Mouse (Mus musculus): ENCODE measurements around the gene D030056L22Rik.

DNA sequence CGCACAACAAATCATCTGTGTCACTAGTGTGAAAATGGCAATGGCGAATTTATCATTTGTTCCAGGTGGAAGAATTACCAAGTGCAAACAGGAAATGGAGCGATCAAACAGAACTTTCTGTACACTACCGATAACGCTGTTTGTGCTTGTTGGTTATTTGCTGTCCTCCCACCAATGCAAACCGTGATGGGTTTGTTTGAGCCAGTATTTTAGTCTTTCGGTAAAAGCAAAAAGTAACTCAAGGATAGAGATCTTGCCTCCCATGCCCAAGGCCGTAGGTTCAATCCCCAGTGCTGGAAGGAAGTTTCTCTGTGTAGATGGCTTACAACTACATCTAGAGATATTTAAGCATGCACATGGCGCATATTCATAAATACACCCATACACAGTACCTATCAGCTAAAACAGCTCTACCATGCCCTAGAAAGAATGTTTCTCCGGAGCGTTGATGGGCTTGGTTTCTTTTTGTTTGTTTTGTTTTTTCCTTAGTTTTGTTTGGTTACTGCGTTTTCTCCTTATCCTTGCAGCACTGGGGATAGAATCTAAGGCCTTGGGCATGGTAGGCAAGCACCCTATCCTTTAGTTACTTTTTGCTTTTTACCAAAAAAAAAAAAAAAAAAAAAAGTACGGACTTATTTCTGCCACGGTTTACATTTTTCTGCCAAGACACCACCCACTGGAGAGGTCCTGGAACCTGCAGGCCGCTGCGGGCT lies 684 bp upstream of the D030056L22Rik start:
- TF ChIP-seq POLR2A (IDR thresholded peaks at IDR 0.05; ENCODE audit: borderline replicate concordance, extremely low read depth, low read depth, low read length) (no peak), CTCF (IDR thresholded peaks at IDR 0.05; ENCODE audit: insufficient read depth, low read length) (no peak)

Data from lung, adult 2 months (tissue).